ENCODE assay signal across 13 mouse cellular contexts in genomic region chr9:58250730-58251129, GRCm38 (mm10). TPM values are rescaled to one million over a fixed set of nuclear protein-coding genes. Genes with fewer than 3 reads are reported as not detected.
DNase-seq lines count a peak whose midpoint lies in the region; ATAC-seq and TF ChIP-seq lines count a peak whose summit lies in the region.
"Not testable (repeated sequence)": the region's sequence is repeated elsewhere in the genome, so short reads cannot be mapped to it uniquely, and the experiment has no call there.
"Had no signal": no experiment of that assay in that cellular context is flagged by ENCODE, and none has a peak within 500 bp of the region (broad histone marks: within the 10 kb centered on the region; RNA-seq: fewer than 3 reads in every experiment).

No protein-coding gene starts in this region.

- peak overlapping the region; percentile 97; the same call in 1 of the 2 replicates for H3K9ac ChIP-seq in ES-E14 (ENCODE audit: insufficient read depth, low read depth, low read length, poor library complexity, severe bottlenecking)
- H3K9ac ChIP-seq in heart, embryonic 15.5 days: peak overlapping the region; percentile 2; the same call in 1 of the 2 replicates
- H3K9ac ChIP-seq in limb, embryonic 15.5 days: not testable (repeated sequence)
- 0 out of 2 replicates have a peak overlapping the region, but pooled peaks have one; percentile 79 for H3K9ac ChIP-seq in liver, embryonic 15.5 days

- in situ Hi-C loops in ES-E14 (cut with MboI; ENCODE audit: low sequenced_read_pairs in 2 of 2, unreplicated experiment in 2 of 2): not testable (repeated sequence)

- ATAC-seq in heart, embryonic 15.5 days (replicated peaks; ENCODE audit: insufficient number of reproducible peaks, insufficient read depth, low FRiP score, low read depth); limb, embryonic 15.5 days (ENCODE audit: insufficient number of reproducible peaks, low FRiP score, low TSS enrichment, low read depth); liver, embryonic 15.5 days (ENCODE audit: insufficient read depth): not testable (repeated sequence)

- not testable (repeated sequence) for DNase-seq in ES-E14 (ENCODE audit: low read depth, low spot score); heart, embryonic 10.5 days (ENCODE audit: low spot score); kidney, adult 2 months

- WGBS in heart, embryonic 10.5 days: 95% methylated on average over 1 of the region's 1 CpGs
- 87% methylated on average over 1 of the region's 1 CpGs for WGBS in heart, embryonic 15.5 days
- WGBS in kidney, adult 2 months: 95% methylated on average over 1 of the region's 1 CpGs
- 93% methylated on average over 1 of the region's 1 CpGs for WGBS in limb, embryonic 15.5 days
- WGBS in liver, embryonic 15.5 days (ENCODE audit: insufficient replicate concordance): 87% methylated on average over 1 of the region's 1 CpGs
- WGBS in small intestine, adult 2 months: 88% methylated on average over 1 of the region's 1 CpGs

- peaks cover 10 to 20% of the 10 kb centered on the region in 2 experiments for H3K4me1 ChIP-seq in ES-E14 (ENCODE audit: control insufficient read depth in 2 of 2, insufficient read depth in 2 of 2, low read length in 2 of 2, poor library complexity in 1 of 2)
- H3K4me1 ChIP-seq in heart, embryonic 10.5 days: peaks cover 48% of the 10 kb centered on the region
- H3K4me1 ChIP-seq in heart, embryonic 15.5 days (replicated peaks): peaks cover 52% of the 10 kb centered on the region
- not testable (repeated sequence) for H3K4me1 ChIP-seq in kidney, adult 2 months (ENCODE audit: control insufficient read depth, insufficient read depth, low read length)
- H3K4me1 ChIP-seq in limb, embryonic 15.5 days: peaks cover 37% of the 10 kb centered on the region
- H3K4me1 ChIP-seq in liver, embryonic 15.5 days (replicated peaks): peaks cover 74% of the 10 kb centered on the region
- H3K4me1 ChIP-seq in small intestine, adult 2 months (ENCODE audit: control insufficient read depth, insufficient read depth, insufficient read length, low read length): peaks cover 13% of the 10 kb centered on the region

- TF ChIP-seq CTCF in kidney, adult 2 months (conservative IDR thresholded peaks at IDR 0.05; ENCODE audit: insufficient read depth, insufficient read length, low read depth, low read length); small intestine, adult 2 months (IDR thresholded peaks at IDR 0.05; ENCODE audit: extremely low read depth, insufficient read length, insufficient replicate concordance, low read depth, low read length): not testable (repeated sequence)

- not testable (repeated sequence) for H3K27me3 ChIP-seq in heart, embryonic 10.5 days (ENCODE audit: insufficient read depth, poor library complexity, severe bottlenecking); heart, embryonic 15.5 days; kidney, adult 2 months (replicated peaks; ENCODE audit: control insufficient read depth, insufficient read depth, low read length); limb, embryonic 15.5 days; liver, embryonic 15.5 days; small intestine, adult 2 months (ENCODE audit: control insufficient read depth, insufficient read depth, low read length)

- peak overlapping the region; percentile 99; the same call in 1 of the 2 replicates for H3K27ac ChIP-seq in ES-E14 (ENCODE audit: insufficient read depth, low read depth, low read length, poor library complexity, severe bottlenecking)
- H3K27ac ChIP-seq in heart, embryonic 10.5 days: 0 out of 2 replicates have a peak overlapping the region, but pooled peaks have one; percentile 92
- peak overlapping the region; percentile 95 for H3K27ac ChIP-seq in heart, embryonic 15.5 days
- peak overlapping the region; percentile 96 for H3K27ac ChIP-seq in kidney, adult 2 months (ENCODE audit: insufficient read depth, low read depth, low read length)
- H3K27ac ChIP-seq in limb, embryonic 15.5 days: peak overlapping the region; percentile 95; the same call in 1 of the 2 replicates
- H3K27ac ChIP-seq in liver, embryonic 15.5 days (replicated peaks): peak overlapping the region; percentile 95
- peak overlapping the region; percentile 88; the same call in 1 of the 2 replicates for H3K27ac ChIP-seq in small intestine, adult 2 months (ENCODE audit: insufficient read depth, low read depth, low read length)

- H3K4me3 ChIP-seq in ES-E14 (ENCODE audit: insufficient read depth in 1 of 2, low read depth in 1 of 2, low read length in 2 of 2, poor library complexity in 1 of 2, severe bottlenecking in 1 of 2): peak overlapping the region in 1 of 2 experiments; percentile 85; a peak in 1 of 4 replicates
- H3K4me3 ChIP-seq in heart, embryonic 10.5 days; heart, embryonic 15.5 days; kidney, adult 2 months (ENCODE audit: insufficient read depth, low read depth, low read length); limb, embryonic 15.5 days; liver, embryonic 15.5 days (replicated peaks); small intestine, adult 2 months (ENCODE audit: low read depth, low read length): not testable (repeated sequence)

- H3K9me3 ChIP-seq in ES-E14 (ENCODE audit: control insufficient read depth, insufficient read depth, low read depth, low read length); heart, embryonic 10.5 days; heart, embryonic 15.5 days (replicated peaks); limb, embryonic 15.5 days; liver, embryonic 15.5 days (replicated peaks): not testable (repeated sequence)

- not testable (repeated sequence) for H3K4me2 ChIP-seq in heart, embryonic 15.5 days; limb, embryonic 15.5 days; liver, embryonic 15.5 days

- not testable (repeated sequence) for TF ChIP-seq POLR2A in kidney, adult 2 months (IDR thresholded peaks at IDR 0.05; ENCODE audit: low read depth, low read length); small intestine, adult 2 months (IDR thresholded peaks at IDR 0.05; ENCODE audit: low read depth, low read length)

- H3K36me3 ChIP-seq in ES-E14 (ENCODE audit: control insufficient read depth, insufficient read depth, low read length, poor library complexity, severe bottlenecking): peaks cover 11% of the 10 kb centered on the region
- not testable (repeated sequence) for H3K36me3 ChIP-seq in heart, embryonic 10.5 days; heart, embryonic 15.5 days; kidney, adult 2 months (ENCODE audit: control insufficient read depth, insufficient read depth, low read length); limb, embryonic 15.5 days; liver, embryonic 15.5 days (replicated peaks); small intestine, adult 2 months (ENCODE audit: control insufficient read depth, insufficient read depth, low read length)

RNA-seq across cellular contexts. Expression of gene Pml, which starts 1.1 kb away (rescaled TPM):
- 72.6 and 112 TPM in 2 replicates for total RNA-seq in ES-E14 (2012; rRNA removed)
- polyA plus RNA-seq in heart, embryonic 10.5 days (2016; fragmentation: Nextera tagmentation; extraction: Ambion mirVana): 14.7 and 17.6 TPM in 2 replicates
- 10.0 and 15.8 TPM in 2 replicates for polyA plus RNA-seq in heart, embryonic 15.5 days (2015; fragmentation: Nextera tagmentation; extraction: Ambion mirVana)
- 27.0 and 27.6 TPM in 2 replicates for polyA plus RNA-seq in kidney, adult 2 months (2012; rRNA removed)
- 15.7 and 16.4 TPM in 2 replicates for polyA plus RNA-seq in limb, embryonic 15.5 days (2015; fragmentation: Nextera tagmentation; extraction: Ambion mirVana)
- 19.3 and 22.0 TPM in 2 replicates for polyA plus RNA-seq in liver, embryonic 15.5 days (2015; fragmentation: Nextera tagmentation; extraction: Ambion mirVana)
- 18.4 and 45.0 TPM in 2 replicates for polyA plus RNA-seq in small intestine, adult 2 months (2012; rRNA removed)

RNA-seq across cellular contexts. Expression of gene Stoml1, which starts 2.2 kb away (rescaled TPM):
- total RNA-seq in ES-E14 (2012; rRNA removed): 51.7 and 95.7 TPM in 2 replicates
- polyA plus RNA-seq in heart, embryonic 10.5 days (2016; fragmentation: Nextera tagmentation; extraction: Ambion mirVana): 24.2 and 27.0 TPM in 2 replicates
- polyA plus RNA-seq in heart, embryonic 15.5 days (2015; fragmentation: Nextera tagmentation; extraction: Ambion mirVana): 25.2 and 28.6 TPM in 2 replicates
- polyA plus RNA-seq in kidney, adult 2 months (2012; rRNA removed): 32.5 and 32.6 TPM in 2 replicates
- 34.2 and 35.5 TPM in 2 replicates for polyA plus RNA-seq in limb, embryonic 15.5 days (2015; fragmentation: Nextera tagmentation; extraction: Ambion mirVana)
- polyA plus RNA-seq in liver, embryonic 15.5 days (2015; fragmentation: Nextera tagmentation; extraction: Ambion mirVana): 4.1 and 5.0 TPM in 2 replicates
- 9.9 and 21.3 TPM in 2 replicates for polyA plus RNA-seq in small intestine, adult 2 months (2012; rRNA removed)

RNA-seq across cellular contexts. Expression of gene Islr2, which starts 46.6 kb away (rescaled TPM):
- 7.8 and 12.8 TPM in 2 replicates for total RNA-seq in ES-E14 (2012; rRNA removed)
- polyA plus RNA-seq in heart, embryonic 10.5 days (2016; fragmentation: Nextera tagmentation; extraction: Ambion mirVana): not detected in 2 replicates
- polyA plus RNA-seq in heart, embryonic 15.5 days (2015; fragmentation: Nextera tagmentation; extraction: Ambion mirVana): 0.20 TPM in 1 of 2 replicates, not detected in the other
- 0.75 and 1.7 TPM in 2 replicates for polyA plus RNA-seq in kidney, adult 2 months (2012; rRNA removed)
- polyA plus RNA-seq in limb, embryonic 15.5 days (2015; fragmentation: Nextera tagmentation; extraction: Ambion mirVana): 0.55 and 1.5 TPM in 2 replicates
- 0.05 and 0.08 TPM in 2 replicates for polyA plus RNA-seq in liver, embryonic 15.5 days (2015; fragmentation: Nextera tagmentation; extraction: Ambion mirVana)
- 0.91 and 1.3 TPM in 2 replicates for polyA plus RNA-seq in small intestine, adult 2 months (2012; rRNA removed)
- total RNA-seq: monocyte, adult 5-6 weeks had no signal
- polyA plus RNA-seq: CD4-positive, CD25-positive, alpha-beta regulatory T cell, adult 4 months; inflammation-experienced regulatory T-cells, adult 6 months; macrophage had no signal

RNA-seq across cellular contexts. Expression of gene Islr, which starts 46.6 kb away (rescaled TPM):
- total RNA-seq in ES-E14 (2012; rRNA removed): 0.22 and 0.26 TPM in 2 replicates
- polyA plus RNA-seq in heart, embryonic 10.5 days (2016; fragmentation: Nextera tagmentation; extraction: Ambion mirVana): 3.0 and 10.4 TPM in 2 replicates
- polyA plus RNA-seq in heart, embryonic 15.5 days (2015; fragmentation: Nextera tagmentation; extraction: Ambion mirVana): 28.4 and 49.0 TPM in 2 replicates
- 32.0 and 41.7 TPM in 2 replicates for polyA plus RNA-seq in kidney, adult 2 months (2012; rRNA removed)
- polyA plus RNA-seq in limb, embryonic 15.5 days (2015; fragmentation: Nextera tagmentation; extraction: Ambion mirVana): 216 and 254 TPM in 2 replicates
- 4.2 and 4.5 TPM in 2 replicates for polyA plus RNA-seq in liver, embryonic 15.5 days (2015; fragmentation: Nextera tagmentation; extraction: Ambion mirVana)
- polyA plus RNA-seq in small intestine, adult 2 months (2012; rRNA removed): 27.5 and 31.4 TPM in 2 replicates
- total RNA-seq: megakaryocyte-erythroid progenitor cell, adult 5-6 weeks; MEL; monocyte, adult 5-6 weeks had no signal
- polyA plus RNA-seq: macrophage had no signal
